Mouse (Mus musculus): Measurements from ENCODE around the gene Cnih3. TPM values are rescaled to one million over a fixed set of nuclear protein-coding genes. Genes with fewer than 3 reads are reported as not detected.

Gene Cnih3
- total and polyA plus RNA-seq, 3 experiments, result 0.11 TPM; not detected in 2

- H3K27me3 ChIP-seq (ENCODE audit: insufficient read depth, low read length), result peaks cover 37% of the 10 kb centered on the region
- no peak for TF ChIP-seq POLR2AphosphoS5 (IDR thresholded peaks at IDR 0.05; ENCODE audit: insufficient replicate concordance, low read depth, low read length)
- TF ChIP-seq CTCF (IDR thresholded peaks at IDR 0.05; ENCODE audit: low read depth, low read length), result no peak
- TF ChIP-seq GATA2 (IDR thresholded peaks at IDR 0.05; ENCODE audit: borderline replicate concordance, low read depth, low read length), result no peak
- TF ChIP-seq TAL1 (conservative IDR thresholded peaks at IDR 0.05; ENCODE audit: low read depth, low read length), result no peak
- no peak for TF ChIP-seq GATA1 (IDR thresholded peaks at IDR 0.05; ENCODE audit: borderline replicate concordance, low read length)
- no peak for DNase-seq (ENCODE audit: low spot score)
These were observed 74.0 kb downstream of the Cnih3 start for GRCm38 (mm10) chr1:181426406-181426805.

GRCm38 (mm10) chr1:181433263-181433662 lies 80.8 kb downstream of the Cnih3 start:
- no peaks in the 10 kb centered on the region for H3K36me3 ChIP-seq (replicated peaks)

More at GRCm38 (mm10) chr1:181426406-181426805, 74.0 kb downstream of the Cnih3 start:
- Histone ChIP-seq H3K9me3 (replicated peaks) (no peaks in the 10 kb centered on the region), H3K4me1 (ENCODE audit: insufficient read depth, low read depth, low read length) (no peaks in the 10 kb centered on the region), H3K4me3 (ENCODE audit: low read depth, low read length) (no peak overlapping the region), H3K36me3 (replicated peaks) (no peaks in the 10 kb centered on the region)
- no peak for ATAC-seq (ENCODE audit: extremely low read depth, insufficient number of reproducible peaks, low FRiP score, poor library complexity, severe bottlenecking)

GRCm38 (mm10) chr1:181435414-181435813 lies 83.0 kb downstream of the Cnih3 start:
- H3K36me3 ChIP-seq (replicated peaks), result no peaks in the 10 kb centered on the region

More at GRCm38 (mm10) chr1:181433263-181433662, 80.8 kb downstream of the Cnih3 start:
- no peak for ATAC-seq (ENCODE audit: extremely low read depth, insufficient number of reproducible peaks, low FRiP score, poor library complexity, severe bottlenecking)
- TF ChIP-seq TAL1 (conservative IDR thresholded peaks at IDR 0.05; ENCODE audit: low read depth, low read length) (no peak), GATA2 (IDR thresholded peaks at IDR 0.05; ENCODE audit: borderline replicate concordance, low read depth, low read length) (no peak), CTCF (IDR thresholded peaks at IDR 0.05; ENCODE audit: low read depth, low read length) (no peak), POLR2AphosphoS5 (IDR thresholded peaks at IDR 0.05; ENCODE audit: insufficient replicate concordance, low read depth, low read length) (no peak), GATA1 (IDR thresholded peaks at IDR 0.05; ENCODE audit: borderline replicate concordance, low read length) (no peak)
- H3K27me3 ChIP-seq (ENCODE audit: insufficient read depth, low read length), result peaks cover 12% of the 10 kb centered on the region; the same call in 1 of the 2 replicates
- H3K4me1 ChIP-seq (ENCODE audit: insufficient read depth, low read depth, low read length), result no peaks in the 10 kb centered on the region
- DNase-seq (ENCODE audit: low spot score), result no peak
- H3K4me3 ChIP-seq (ENCODE audit: low read depth, low read length), result no peak overlapping the region
- no peaks in the 10 kb centered on the region for H3K9me3 ChIP-seq (replicated peaks)

GRCm38 (mm10) chr1:181440982-181441603 lies 88.7 kb downstream of the Cnih3 start:
- no peak for DNase-seq (ENCODE audit: low spot score)
- H3K9me3 ChIP-seq (replicated peaks), result no peaks in the 10 kb centered on the region
- H3K4me1 ChIP-seq (ENCODE audit: insufficient read depth, low read depth, low read length), result no peaks in the 10 kb centered on the region
- H3K36me3 ChIP-seq (replicated peaks), result no peaks in the 10 kb centered on the region
- H3K4me3 ChIP-seq (ENCODE audit: low read depth, low read length), result no peak overlapping the region
- ATAC-seq (ENCODE audit: extremely low read depth, insufficient number of reproducible peaks, low FRiP score, poor library complexity, severe bottlenecking), result no peak
- TF ChIP-seq CTCF (IDR thresholded peaks at IDR 0.05; ENCODE audit: low read depth, low read length) (no peak), GATA1 (IDR thresholded peaks at IDR 0.05; ENCODE audit: borderline replicate concordance, low read length) (no peak), POLR2AphosphoS5 (IDR thresholded peaks at IDR 0.05; ENCODE audit: insufficient replicate concordance, low read depth, low read length) (no peak)
- peaks cover 5% of the 10 kb centered on the region; the same call in 1 of the 2 replicates for H3K27me3 ChIP-seq (ENCODE audit: insufficient read depth, low read length)

More at GRCm38 (mm10) chr1:181435414-181435813, 83.0 kb downstream of the Cnih3 start:
- H3K4me1 ChIP-seq (ENCODE audit: insufficient read depth, low read depth, low read length), result no peaks in the 10 kb centered on the region
- no peak for ATAC-seq (ENCODE audit: extremely low read depth, insufficient number of reproducible peaks, low FRiP score, poor library complexity, severe bottlenecking)
- DNase-seq (ENCODE audit: low spot score), result no peak
- no peaks in the 10 kb centered on the region for H3K9me3 ChIP-seq (replicated peaks)
- peaks cover 6% of the 10 kb centered on the region; the same call in 1 of the 2 replicates for H3K27me3 ChIP-seq (ENCODE audit: insufficient read depth, low read length)
- TF ChIP-seq GATA1 (IDR thresholded peaks at IDR 0.05; ENCODE audit: borderline replicate concordance, low read length) (no peak), GATA2 (IDR thresholded peaks at IDR 0.05; ENCODE audit: borderline replicate concordance, low read depth, low read length) (no peak), CTCF (IDR thresholded peaks at IDR 0.05; ENCODE audit: low read depth, low read length) (no peak), TAL1 (conservative IDR thresholded peaks at IDR 0.05; ENCODE audit: low read depth, low read length) (no peak), POLR2AphosphoS5 (IDR thresholded peaks at IDR 0.05; ENCODE audit: insufficient replicate concordance, low read depth, low read length) (no peak)
- H3K4me3 ChIP-seq (ENCODE audit: low read depth, low read length), result no peak overlapping the region

GRCm38 (mm10) chr1:181441654-181442241 lies 89.3 kb downstream of the Cnih3 start:
- DNase-seq (ENCODE audit: low spot score), result no peak
- ATAC-seq (ENCODE audit: extremely low read depth, insufficient number of reproducible peaks, low FRiP score, poor library complexity, severe bottlenecking), result no peak
- Histone ChIP-seq H3K9me3 (replicated peaks) (no peaks in the 10 kb centered on the region), H3K4me1 (ENCODE audit: insufficient read depth, low read depth, low read length) (no peaks in the 10 kb centered on the region), H3K4me3 (ENCODE audit: low read depth, low read length) (no peak overlapping the region), H3K27me3 (ENCODE audit: insufficient read depth, low read length) (peaks cover 5% of the 10 kb centered on the region; the same call in 1 of the 2 replicates), H3K36me3 (replicated peaks) (no peaks in the 10 kb centered on the region)
- TF ChIP-seq GATA1 (IDR thresholded peaks at IDR 0.05; ENCODE audit: borderline replicate concordance, low read length) (no peak), POLR2AphosphoS5 (IDR thresholded peaks at IDR 0.05; ENCODE audit: insufficient replicate concordance, low read depth, low read length) (no peak), TAL1 (conservative IDR thresholded peaks at IDR 0.05; ENCODE audit: low read depth, low read length) (no peak), CTCF (IDR thresholded peaks at IDR 0.05; ENCODE audit: low read depth, low read length) (no peak), GATA2 (IDR thresholded peaks at IDR 0.05; ENCODE audit: borderline replicate concordance, low read depth, low read length) (no peak)

- peaks cover 7% of the 10 kb centered on the region; the same call in 1 of the 2 replicates for H3K27me3 ChIP-seq (ENCODE audit: insufficient read depth, low read length)
- H3K9me3 ChIP-seq (replicated peaks), result no peaks in the 10 kb centered on the region
- no peak for DNase-seq (ENCODE audit: low spot score)
- H3K4me1 ChIP-seq (ENCODE audit: insufficient read depth, low read depth, low read length), result no peaks in the 10 kb centered on the region
- H3K4me3 ChIP-seq (ENCODE audit: low read depth, low read length), result no peak overlapping the region
- no peaks in the 10 kb centered on the region for H3K36me3 ChIP-seq (replicated peaks)
- no peak for TF ChIP-seq GATA2 (IDR thresholded peaks at IDR 0.05; ENCODE audit: borderline replicate concordance, low read depth, low read length)
- TF ChIP-seq GATA1 (IDR thresholded peaks at IDR 0.05; ENCODE audit: borderline replicate concordance, low read length), result no peak
- no peak for TF ChIP-seq POLR2AphosphoS5 (IDR thresholded peaks at IDR 0.05; ENCODE audit: insufficient replicate concordance, low read depth, low read length)
- TF ChIP-seq TAL1 (conservative IDR thresholded peaks at IDR 0.05; ENCODE audit: low read depth, low read length), result no peak
- no peak for TF ChIP-seq CTCF (IDR thresholded peaks at IDR 0.05; ENCODE audit: low read depth, low read length)
- no peak for ATAC-seq (ENCODE audit: extremely low read depth, insufficient number of reproducible peaks, low FRiP score, poor library complexity, severe bottlenecking)
These were observed 92.6 kb downstream of the Cnih3 start for GRCm38 (mm10) chr1:181445041-181445440.

Data from G1E (cell line).